Mouse (Mus musculus) midbrain, embryonic 14.5 days (tissue): ENCODE data around the gene Vwa3a. TPM values are rescaled to one million over a fixed set of nuclear protein-coding genes. Genes with fewer than 3 reads are reported as not detected.

Experiments used
- ATAC-seq: fragments of 200-750 bp; cut with Nextera tagmentation; 2 replicates; pipeline ENCODE4 v1.8.0; 2017; ENCODE audit warnings: moderate number of reproducible peaks, moderate library complexity; ENCODE audit not compliant: low FRiP score, low TSS enrichment
- DNase-seq: peaks from one replicate; pipeline ENCODE4 v3.0.0-alpha.2; 2015
- H3K27ac ChIP-seq: fragments of 300-500 bp; sonication (generic); replicated peaks from 2 replicates; pipeline ENCODE4 v1.5.1; 2014; ENCODE audit warnings: mild to moderate bottlenecking, low read depth, low read length, moderate library complexity
- H3K27me3 ChIP-seq: fragments of 300-500 bp; sonication (generic); 2 replicates; pipeline ENCODE4 v1.6.1; 2014; ENCODE audit warnings: low read length, control low read depth, mixed read lengths; ENCODE audit not compliant: control insufficient read depth, insufficient read depth
- H3K36me3 ChIP-seq: fragments of 300-500 bp; sonication (generic); 2 replicates; pipeline ENCODE4 v1.6.1; 2014; ENCODE audit warnings: low read length, control low read depth; ENCODE audit not compliant: control insufficient read depth, insufficient read depth
- H3K4me1 ChIP-seq: fragments of 300-500 bp; sonication (generic); 2 replicates; pipeline ENCODE4 v1.6.1; 2014; ENCODE audit warnings: mild to moderate bottlenecking, antibody characterized with exemption, low read length, control low read depth; ENCODE audit not compliant: control insufficient read depth, insufficient read depth
- H3K4me2 ChIP-seq: fragments of 300-500 bp; sonication (generic); 2 replicates; pipeline ENCODE4 v1.6.1; 2014; ENCODE audit warnings: mild to moderate bottlenecking, low read length, moderate library complexity
- H3K4me3 ChIP-seq: fragments of 300-500 bp; sonication (generic); replicated peaks from 2 replicates; pipeline ENCODE4 v1.5.1; 2014; ENCODE audit warnings: low read depth, low read length
- H3K9ac ChIP-seq: fragments of 300-500 bp; sonication (generic); replicated peaks from 2 replicates; pipeline ENCODE4 v1.6.1; 2014; ENCODE audit warnings: mild to moderate bottlenecking, low read length, moderate library complexity
- H3K9me3 ChIP-seq: fragments of 300-500 bp; sonication (generic); 2 replicates; pipeline ENCODE4 v1.6.1; 2016; ENCODE audit warnings: low read length, control low read depth, mixed read lengths; ENCODE audit not compliant: control insufficient read depth
- WGBS: fragments of 180-500 bp; shearing (Covaris S2); extraction: QIAGEN DNeasy Blood & Tissue Kit; methylation state at CpG from one replicate; pipeline ENCODE4 v1.1.7; 2014; 5-methylcytosine and 5-hydroxymethylcytosine counted together
- polyA plus RNA-seq: library from polyadenylated mRNA; unstranded; fragments of >200 nt; fragmentation: Nextera tagmentation; extraction: Ambion mirVana; gene quantifications from 2 replicates; pipeline ENCODE4 v1.2.1, GENCODE M21; 2014

Gene Vwa3a
- polyA plus RNA-seq, 1 experiment from 2014 or later = 1.3 TPM

- Histone ChIP-seq H3K36me3 (no peaks in the 10 kb centered on the region), H3K4me1 (no peaks in the 10 kb centered on the region), H3K9me3 (no peaks in the 10 kb centered on the region), H3K27me3 (no peaks in the 10 kb centered on the region), H3K9ac (no peak overlapping the region), H3K27ac (no peak overlapping the region), H3K4me3 (no peak overlapping the region), H3K4me2 (no peak overlapping the region)
- ATAC-seq (peak; percentile 76; the same call in 1 of the 2 replicates), DNase-seq (peak; percentile 95)
- 8% methylated on average over 5 of the region's 5 CpGs for WGBS
Observed at GRCm38 (mm10) chr7:120754671-120755070, 15.6 kb downstream of the Vwa3a start.

GRCm38 (mm10) chr7:120767369-120767768 lies 28.3 kb downstream of the Vwa3a start:
- H3K4me1 ChIP-seq = no peaks in the 10 kb centered on the region
- WGBS = 18% methylated on average over 1 of the region's 1 CpGs
- H3K36me3 ChIP-seq = no peaks in the 10 kb centered on the region
- ATAC-seq (no peak), DNase-seq (peak; percentile 3)
- no peak overlapping the region for H3K9ac ChIP-seq
- H3K27me3 ChIP-seq = no peaks in the 10 kb centered on the region
- H3K4me2 ChIP-seq = no peak overlapping the region
- H3K4me3 ChIP-seq = no peak overlapping the region
- no peak overlapping the region for H3K27ac ChIP-seq
- no peaks in the 10 kb centered on the region for H3K9me3 ChIP-seq

GRCm38 (mm10) chr7:120771389-120771788 lies 32.3 kb downstream of the Vwa3a start:
- WGBS = 57% methylated on average over 1 of the region's 1 CpGs
- ATAC-seq = no peak
- Histone ChIP-seq H3K4me2 (no peak overlapping the region), H3K4me1 (no peaks in the 10 kb centered on the region), H3K4me3 (no peak overlapping the region), H3K9ac (no peak overlapping the region), H3K36me3 (no peaks in the 10 kb centered on the region), H3K27ac (no peak overlapping the region), H3K9me3 (no peaks in the 10 kb centered on the region), H3K27me3 (no peaks in the 10 kb centered on the region)
- no peak for DNase-seq

- 60% methylated on average over 2 of the region's 2 CpGs for WGBS
Observed at GRCm38 (mm10) chr7:120778012-120778411, 38.9 kb downstream of the Vwa3a start.

GRCm38 (mm10) chr7:120795544-120795943 lies 56.4 kb downstream of the Vwa3a start:
- H3K9me3 ChIP-seq = no peaks in the 10 kb centered on the region
- H3K4me3 ChIP-seq = no peak overlapping the region
- H3K4me1 ChIP-seq = no peaks in the 10 kb centered on the region
- H3K9ac ChIP-seq = no peak overlapping the region
- DNase-seq (no peak), ATAC-seq (no peak)
- WGBS = 83% methylated on average over 4 of the region's 4 CpGs
- H3K36me3 ChIP-seq = no peaks in the 10 kb centered on the region
- H3K4me2 ChIP-seq = no peak overlapping the region
- no peaks in the 10 kb centered on the region for H3K27me3 ChIP-seq
- H3K27ac ChIP-seq = no peak overlapping the region

More at GRCm38 (mm10) chr7:120778012-120778411, 38.9 kb downstream of the Vwa3a start:
- no peak overlapping the region for H3K27ac ChIP-seq
- H3K4me2 ChIP-seq = no peak overlapping the region
- no peaks in the 10 kb centered on the region for H3K9me3 ChIP-seq
- no peak overlapping the region for H3K9ac ChIP-seq
- H3K4me1 ChIP-seq = no peaks in the 10 kb centered on the region
- H3K36me3 ChIP-seq = no peaks in the 10 kb centered on the region
- no peak overlapping the region for H3K4me3 ChIP-seq
- ATAC-seq (no peak), DNase-seq (no peak)
- H3K27me3 ChIP-seq = no peaks in the 10 kb centered on the region

GRCm38 (mm10) chr7:120796369-120796768 lies 57.3 kb downstream of the Vwa3a start:
- Histone ChIP-seq H3K36me3 (no peaks in the 10 kb centered on the region), H3K27ac (no peak overlapping the region), H3K27me3 (no peaks in the 10 kb centered on the region), H3K4me2 (no peak overlapping the region), H3K9me3 (no peaks in the 10 kb centered on the region), H3K9ac (no peak overlapping the region), H3K4me3 (no peak overlapping the region), H3K4me1 (no peaks in the 10 kb centered on the region)
- ATAC-seq = no peak
- 83% methylated on average over 3 of the region's 3 CpGs for WGBS
- no peak for DNase-seq

GRCm38 (mm10) chr7:120803268-120803667 lies 64.2 kb downstream of the Vwa3a start:
- Histone ChIP-seq H3K4me3 (no peak overlapping the region), H3K27me3 (no peaks in the 10 kb centered on the region), H3K27ac (no peak overlapping the region), H3K4me1 (no peaks in the 10 kb centered on the region), H3K4me2 (no peak overlapping the region), H3K9ac (no peak overlapping the region), H3K9me3 (no peaks in the 10 kb centered on the region), H3K36me3 (no peaks in the 10 kb centered on the region)
- ATAC-seq (no peak), DNase-seq (no peak)
- WGBS = 94% methylated on average over 2 of the region's 2 CpGs

- Histone ChIP-seq H3K4me3 (peak overlapping the region; percentile 32), H3K27me3 (no peaks in the 10 kb centered on the region), H3K4me1 (no peaks in the 10 kb centered on the region; the same call in 1 of the 2 replicates), H3K9me3 (no peaks in the 10 kb centered on the region), H3K27ac (no peak overlapping the region), H3K36me3 (no peaks in the 10 kb centered on the region), H3K4me2 (peak overlapping the region; percentile 61), H3K9ac (peak overlapping the region; percentile 58)
- 4% methylated on average over 27 of the region's 27 CpGs for WGBS
- ATAC-seq = no peak
- peak; percentile 5 for DNase-seq
Observed at GRCm38 (mm10) chr7:120809705-120810104, 70.6 kb downstream of the Vwa3a start.

- ATAC-seq = no peak
- Histone ChIP-seq H3K9me3 (no peaks in the 10 kb centered on the region), H3K4me2 (no peak within 1 kb of the TSS), H3K27ac (no peak within 1 kb of the TSS), H3K36me3 (no peaks in the 10 kb centered on the region), H3K4me1 (no peaks in the 10 kb centered on the region; the same call in 1 of the 2 replicates), H3K4me3 (no peak within 1 kb of the TSS), H3K27me3 (no peaks in the 10 kb centered on the region), H3K9ac (no peak within 1 kb of the TSS)
- DNase-seq = no peak
- WGBS = 85% methylated on average over 6 of the region's 6 CpGs
Observed at GRCm38 (mm10) chr7:120811834-120812415, 72.8 kb downstream of the Vwa3a start, which contains the start of gene Gm5737. TSS of gene Gm5737 (plus strand) at chr7:120812365.
